Mouse (Mus musculus) heart, adult 8-10 months (tissue): Measurements from ENCODE around the gene Ythdf2. TPM values are rescaled to one million over a fixed set of nuclear protein-coding genes. Genes with fewer than 3 reads are reported as not detected.

Source experiments
- DNase-seq: peaks from one replicate; pipeline ENCODE4 v3.0.0; 2022; ENCODE audit warnings: low spot score
- microRNA-seq: library from miRNA; unstranded; fragments of <30 nt; microRNA quantifications from one replicate; pipeline ENCODE4 v1.2.0, GENCODE M21; 2022
- total RNA-seq, 4 experiments: library from RNA; stranded (reverse); gene quantifications; 2 replicates each; pipeline ENCODE4 v1.2.4; 2022

The Ythdf2 gene
- total RNA-seq, 4 experiments from 2014 or later, result 23.8 to 27.1 (median 26.5) TPM

GRCm38 (mm10) chr4:132154877-132155670 is 57.0 kb downstream of the Ythdf2 start:
- DNase-seq, result no peak

GRCm38 (mm10) chr4:132151673-132152072 is 60.4 kb downstream of the Ythdf2 start:
- DNase-seq, result no peak

- DNase-seq, result no peak
Observed at GRCm38 (mm10) chr4:132146201-132146600, 65.9 kb downstream of the Ythdf2 start.

- DNase-seq, result no peak
Observed at GRCm38 (mm10) chr4:132145092-132145491, 67.0 kb downstream of the Ythdf2 start.

GRCm38 (mm10) chr4:132144080-132144841 is 67.8 kb downstream of the Ythdf2 start, which contains the start of gene Oprd1:
Gene Oprd1, minus strand, starts transcription at chr4:132144486.
- DNase-seq, result no peak

- no peak for DNase-seq
Observed at GRCm38 (mm10) chr4:132138640-132139039, 73.5 kb downstream of the Ythdf2 start.

GRCm38 (mm10) chr4:132137013-132137412 is 75.1 kb downstream of the Ythdf2 start:
- DNase-seq, result no peak

Small RNAs within 50 kb of the gene (microRNA-seq; reads per million reads assigned to microRNA genes)
- gene Gm22033, result not detected

Other genes with a start within 250 kb of the Ythdf2 start
- gene Gm10300, start 137.6 kb downstream of the Ythdf2 start, total RNA-seq, result under 1 TPM in 3 of 4 experiments, not detected in 1; 0.12 to 0.29 (median 0.13) TPM
- gene Epb41, start 137.0 kb downstream of the Ythdf2 start, total RNA-seq, result 100 to 1,000 TPM; 117 to 139 (median 131) TPM
- under 1 TPM; 0.09 to 0.28 (median 0.21) TPM for gene Oprd1, start 67.8 kb downstream of the Ythdf2 start, total RNA-seq
- gene Gmeb1, start 49.3 kb upstream of the Ythdf2 start, total RNA-seq, result 10 to 100 TPM in 1 of 4 experiments, 1 to 10 TPM in 3; 8.6 to 11.5 (median 9.1) TPM
- 10 to 100 TPM; 29.4 to 35.8 (median 33.0) TPM for gene Taf12, start 62.1 kb upstream of the Ythdf2 start, total RNA-seq
- gene Rab42, start 91.1 kb upstream of the Ythdf2 start, total RNA-seq, result 1 to 10 TPM in 2 of 4 experiments, under 1 TPM in 1, not detected in 1; 0.59 to 2.6 (median 1.7) TPM
- gene Trnau1ap, start 117.2 kb upstream of the Ythdf2 start, total RNA-seq, result 10 to 100 TPM; 21.2 to 29.1 (median 23.6) TPM
- gene Rcc1, start 141.3 kb upstream of the Ythdf2 start, total RNA-seq, result 1 to 10 TPM; 5.9 to 7.8 (median 7.4) TPM
- 10 to 100 TPM; 20.7 to 23.9 (median 23.1) TPM for gene Phactr4, start 210.2 kb upstream of the Ythdf2 start, total RNA-seq